Mouse (Mus musculus) olfactory bulb, adult 2 months (tissue): ENCODE data around the gene Nectin4. TPM values are rescaled to one million over a fixed set of nuclear protein-coding genes. Genes with fewer than 3 reads are reported as not detected.
"Not testable (repeated sequence)": the region's sequence is repeated elsewhere in the genome, so short reads cannot be mapped to it uniquely, and the experiment has no call there.

ENCODE experiments used
- H3K27ac ChIP-seq: fragments of 200-500 bp; 2 replicates; pipeline ENCODE4 v1.5.1; 2012; ENCODE audit warnings: low read depth, low read length; ENCODE audit not compliant: insufficient read depth
- H3K4me1 ChIP-seq: fragments of 200-500 bp; 2 replicates; pipeline ENCODE4 v1.6.1; 2012; ENCODE audit warnings: low read length; ENCODE audit not compliant: control insufficient read depth, insufficient read depth
- H3K4me3 ChIP-seq: fragments of 200-500 bp; 2 replicates; pipeline ENCODE4 v1.5.1; 2012; ENCODE audit warnings: mild to moderate bottlenecking, low read depth, low read length, moderate library complexity; ENCODE audit not compliant: insufficient read depth
- CTCF ChIP-seq: fragments of 200-500 bp; IDR thresholded peaks from 2 replicates; pipeline ENCODE4 v1.5.1; 2012; ENCODE audit warnings: low read depth, mild to moderate bottlenecking, low read length, moderate library complexity; ENCODE audit not compliant: insufficient read depth
- POLR2A ChIP-seq: fragments of 200-500 bp; IDR thresholded peaks from 2 replicates; pipeline ENCODE4 v1.6.1; 2012; ENCODE audit warnings: mild to moderate bottlenecking, low read depth, low read length, moderate library complexity; ENCODE audit not compliant: insufficient read depth
- WGBS: fragments of 180-500 bp; shearing (Covaris S2); methylation state at CpG from one replicate; pipeline ENCODE4 v1.1.7; 2018; 5-methylcytosine and 5-hydroxymethylcytosine counted together
- polyA plus RNA-seq: library from polyadenylated mRNA; stranded (reverse); fragments of >200 nt; gene quantifications from 2 replicates; pipeline ENCODE4 v1.2.4, GENCODE M21; 2012; ENCODE audit warnings: low replicate concordance; ENCODE audit not compliant: missing spikeins, insufficient read depth, insufficient read length

Nectin4 gene
- not detected in 2 replicates for polyA plus RNA-seq

DNA sequence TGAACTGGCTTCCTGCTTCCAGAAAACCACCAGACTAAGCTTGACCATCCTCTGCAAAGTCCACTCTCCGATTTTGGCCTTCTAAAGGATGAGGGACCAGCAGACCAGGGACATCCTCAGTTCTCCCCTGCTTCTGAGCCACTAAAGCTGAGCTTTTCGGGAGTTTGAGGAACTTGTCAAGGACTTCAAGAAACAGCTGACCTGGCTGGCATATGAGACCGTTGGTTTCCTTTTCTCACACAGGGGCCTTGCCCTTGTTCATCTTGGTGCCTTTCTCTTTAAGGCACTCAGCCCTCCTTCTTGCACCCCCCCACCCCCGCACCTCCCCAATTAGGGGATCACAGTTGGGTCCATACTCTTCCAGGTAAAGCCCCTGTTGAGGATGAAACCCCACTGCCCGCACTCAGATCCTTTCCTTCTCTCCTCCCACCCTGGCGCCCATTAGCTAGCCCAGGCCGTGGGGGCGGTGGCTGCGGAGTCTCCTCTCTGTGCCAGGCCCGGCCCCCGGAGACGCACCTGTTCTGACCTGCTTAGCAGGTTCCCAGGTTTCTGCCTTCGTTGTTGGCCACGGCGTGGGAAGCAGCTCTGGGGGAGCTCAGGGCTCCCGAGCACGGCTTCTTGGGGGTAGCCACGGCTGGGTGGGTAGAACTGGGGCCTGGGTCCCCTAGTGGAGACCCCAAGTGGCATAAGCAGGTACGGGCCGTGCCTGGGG lies at the start of gene Nectin4:
TSS of gene Nectin4 (plus strand) at position 255 of the 712 bp plus-strand sequence.
- Histone ChIP-seq H3K27ac (no peak within 1 kb of the TSS), H3K4me3 (no peak within 1 kb of the TSS), H3K4me1 (peaks cover 3% of the 10 kb centered on the region)
- WGBS, result 43% methylated on average over 20 of the region's 20 CpGs
- TF ChIP-seq CTCF (no peak), POLR2A (no peak)

DNA sequence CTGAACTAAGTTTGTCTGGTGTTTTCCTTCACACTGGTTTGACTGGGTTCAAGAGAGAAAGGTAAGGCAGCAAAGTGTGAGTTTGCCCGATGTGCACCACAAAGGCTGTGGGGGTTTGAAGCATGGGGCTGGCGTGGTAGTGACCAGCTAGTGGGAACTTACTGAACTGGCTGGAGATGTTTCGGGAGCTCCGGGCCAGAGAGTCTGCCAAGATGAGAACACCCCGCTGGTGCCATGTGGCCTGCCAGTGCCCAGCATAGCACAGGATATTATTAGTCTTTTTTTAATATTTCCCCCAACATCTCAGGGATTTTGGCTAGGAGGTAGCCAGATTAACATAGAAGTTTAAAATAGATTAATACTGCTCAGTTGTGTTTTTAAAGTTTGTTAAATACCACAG lies 49.7 kb upstream of the Nectin4 start:
- no peak for TF ChIP-seq CTCF
- no peak for TF ChIP-seq POLR2A
- Histone ChIP-seq H3K4me3 (no peak overlapping the region), H3K4me1 (no peaks in the 10 kb centered on the region), H3K27ac (no peak overlapping the region)
- 21% methylated on average over 5 of the region's 5 CpGs for WGBS

DNA sequence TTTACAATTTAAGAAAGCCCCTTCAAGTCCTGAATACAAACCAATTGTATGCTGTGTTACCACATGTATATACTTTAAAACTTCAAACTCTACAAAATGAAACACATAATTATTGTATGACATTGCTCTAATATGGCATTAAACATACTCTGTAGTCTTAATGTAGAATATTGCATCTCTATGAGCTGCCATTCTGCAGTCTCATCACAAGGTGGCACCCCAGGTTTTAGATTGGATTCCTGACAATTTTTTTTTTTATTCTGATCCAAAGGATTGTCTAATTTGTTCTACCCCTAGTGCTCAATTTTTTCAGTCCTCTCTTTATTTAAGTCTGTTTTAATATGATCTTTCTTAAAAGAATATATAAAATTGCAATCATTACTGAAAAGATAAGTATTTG lies 48.5 kb upstream of the Nectin4 start:
- Histone ChIP-seq H3K4me1 (no peaks in the 10 kb centered on the region), H3K4me3 (no peak overlapping the region), H3K27ac (no peak overlapping the region)
- no peak for TF ChIP-seq POLR2A

DNA sequence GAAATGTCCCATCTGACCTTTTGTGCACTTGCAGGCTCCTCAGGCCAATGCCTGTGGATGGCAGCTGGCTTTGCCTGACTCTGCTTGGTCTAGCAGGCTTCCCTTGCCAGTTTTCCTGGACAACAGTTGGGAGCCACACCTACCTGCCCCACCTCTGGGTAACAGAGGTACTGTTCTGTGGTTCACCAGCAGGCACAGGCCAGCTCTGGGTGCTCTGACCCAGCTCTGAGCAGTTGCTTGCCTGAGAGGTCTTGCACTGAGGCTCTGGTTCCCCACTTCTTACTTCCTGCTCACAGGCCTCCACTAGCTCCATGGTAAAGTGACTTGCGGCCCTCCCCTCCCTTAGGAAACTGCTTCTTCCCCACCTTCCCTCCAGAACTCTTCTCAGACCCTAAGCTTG lies 47.9 kb upstream of the Nectin4 start:
- Histone ChIP-seq H3K4me1 (0 out of 2 replicates have a peak, but pooled peaks cover 3% of the 10 kb centered on the region), H3K4me3 (no peak overlapping the region), H3K27ac (no peak overlapping the region)
- WGBS, result 84% methylated on average over 1 of the region's 1 CpGs
- TF ChIP-seq POLR2A, result no peak
- no peak for TF ChIP-seq CTCF

DNA sequence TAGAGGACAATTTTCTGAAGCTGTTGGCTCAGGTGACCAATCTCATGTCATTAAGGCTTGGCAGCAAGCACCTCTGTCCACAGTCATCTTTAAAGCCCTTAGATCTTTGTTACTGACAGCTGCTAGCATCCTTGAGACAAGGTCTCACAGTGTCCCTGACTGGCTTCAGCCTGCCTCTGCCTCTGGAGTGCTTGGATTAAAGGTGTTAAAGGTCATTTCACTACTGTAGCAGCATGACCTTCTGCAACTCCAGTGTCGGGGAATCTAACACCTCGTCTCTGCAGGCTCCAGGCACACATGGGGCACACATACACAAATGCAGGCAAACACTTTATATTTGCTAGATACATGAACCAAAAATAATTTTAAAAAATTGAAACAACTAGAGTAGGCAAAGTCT lies 44.3 kb upstream of the Nectin4 start:
- Histone ChIP-seq H3K4me1 (0 out of 2 replicates have a peak, but pooled peaks cover 3% of the 10 kb centered on the region), H3K27ac (no peak overlapping the region), H3K4me3 (no peak overlapping the region)
- WGBS, result 92% methylated on average over 2 of the region's 2 CpGs
- no peak for TF ChIP-seq POLR2A
- no peak for TF ChIP-seq CTCF

DNA sequence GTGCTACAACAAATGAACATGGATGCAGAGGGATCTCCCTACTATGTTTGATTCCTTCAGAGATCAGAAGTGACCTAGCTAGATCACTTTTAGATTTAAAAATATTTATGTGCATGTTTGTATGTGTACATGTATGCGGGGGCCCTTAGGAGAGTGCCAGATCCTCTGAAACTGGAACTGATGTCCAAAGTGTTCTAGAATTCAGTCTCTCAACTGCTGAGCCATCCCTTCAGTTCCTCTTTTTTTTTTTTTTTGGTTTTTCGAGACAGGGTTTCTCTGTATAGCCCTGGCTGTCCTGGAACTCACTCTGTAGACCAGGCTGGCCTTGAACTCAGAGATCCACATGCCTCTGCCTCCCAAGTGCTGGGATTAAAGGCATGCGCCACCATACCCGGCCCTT lies 43.3 kb upstream of the Nectin4 start:
- H3K4me1 ChIP-seq, H3K4me3 ChIP-seq, H3K27ac ChIP-seq: not testable (repeated sequence)
- 78% methylated on average over 4 of the region's 4 CpGs for WGBS

DNA sequence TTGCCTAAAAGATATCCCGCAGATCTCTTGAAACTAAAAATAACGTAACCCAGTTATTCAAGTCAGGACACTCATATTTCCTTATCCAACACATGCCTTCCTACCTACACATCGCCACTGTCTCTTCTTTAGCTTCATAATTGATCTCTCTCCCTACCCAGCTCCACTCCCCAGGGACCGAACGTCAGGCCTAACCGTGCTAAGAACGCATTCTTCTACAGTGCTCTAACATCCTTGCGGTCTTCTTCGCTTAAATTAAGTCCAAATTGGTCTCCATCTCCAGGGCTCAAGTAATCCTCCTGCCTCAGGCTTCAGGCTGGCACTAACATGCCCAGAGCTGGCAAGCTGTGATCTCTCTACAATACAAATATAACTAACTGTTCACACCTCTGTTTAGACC lies 41.7 kb upstream of the Nectin4 start:
- Histone ChIP-seq H3K4me3 (peak overlapping the region; percentile 61), H3K4me1 (0 out of 2 replicates have a peak, but pooled peaks cover 3% of the 10 kb centered on the region), H3K27ac (peak overlapping the region; percentile 89)
- 17% methylated on average over 9 of the region's 9 CpGs for WGBS
- TF ChIP-seq CTCF (no peak), POLR2A (no peak)

DNA sequence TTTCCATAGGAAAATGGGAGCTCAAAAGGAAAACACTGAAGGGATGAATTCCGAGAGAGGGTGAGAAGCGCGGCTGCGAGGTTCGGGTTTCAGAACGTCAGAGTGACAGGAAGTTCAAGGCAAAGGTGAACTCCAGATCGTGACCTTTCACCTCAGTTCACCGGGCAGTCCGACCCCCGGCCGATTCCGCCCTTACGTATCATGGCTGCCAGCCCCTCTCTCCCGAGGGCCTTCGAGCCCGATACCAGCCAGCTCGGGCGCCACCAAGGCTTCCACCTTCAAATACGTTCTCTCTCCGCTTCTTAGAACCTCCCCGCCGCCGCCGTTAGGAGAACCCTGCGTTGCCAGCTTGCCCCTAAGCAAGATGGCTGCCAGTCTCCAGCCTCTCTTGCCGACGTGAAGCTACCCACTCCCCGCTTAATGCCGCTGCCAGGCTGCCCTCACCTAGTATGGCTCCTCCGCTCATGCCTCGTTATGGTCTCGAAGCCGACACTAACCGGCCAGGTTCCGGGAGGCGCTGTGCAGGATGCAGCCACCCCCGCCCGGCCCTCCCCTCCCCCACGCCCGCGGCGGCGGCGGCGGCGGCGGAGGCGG lies 41.0 kb upstream of the Nectin4 start, which contains the start of gene Dedd:
TSS of gene Dedd (plus strand) at position 307 of the 594 bp plus-strand sequence.
- TF ChIP-seq CTCF, result no peak
- TF ChIP-seq POLR2A, result 0 out of 2 replicates have a peak, but pooled peaks have one; percentile 16
- Histone ChIP-seq H3K4me3 (peak within 1 kb of the TSS; percentile 61), H3K4me1 (peaks cover 4% of the 10 kb centered on the region; the same call in 1 of the 2 replicates), H3K27ac (peak within 1 kb of the TSS; percentile 89)
- under 1% methylated on average over 48 of the region's 48 CpGs for WGBS

DNA sequence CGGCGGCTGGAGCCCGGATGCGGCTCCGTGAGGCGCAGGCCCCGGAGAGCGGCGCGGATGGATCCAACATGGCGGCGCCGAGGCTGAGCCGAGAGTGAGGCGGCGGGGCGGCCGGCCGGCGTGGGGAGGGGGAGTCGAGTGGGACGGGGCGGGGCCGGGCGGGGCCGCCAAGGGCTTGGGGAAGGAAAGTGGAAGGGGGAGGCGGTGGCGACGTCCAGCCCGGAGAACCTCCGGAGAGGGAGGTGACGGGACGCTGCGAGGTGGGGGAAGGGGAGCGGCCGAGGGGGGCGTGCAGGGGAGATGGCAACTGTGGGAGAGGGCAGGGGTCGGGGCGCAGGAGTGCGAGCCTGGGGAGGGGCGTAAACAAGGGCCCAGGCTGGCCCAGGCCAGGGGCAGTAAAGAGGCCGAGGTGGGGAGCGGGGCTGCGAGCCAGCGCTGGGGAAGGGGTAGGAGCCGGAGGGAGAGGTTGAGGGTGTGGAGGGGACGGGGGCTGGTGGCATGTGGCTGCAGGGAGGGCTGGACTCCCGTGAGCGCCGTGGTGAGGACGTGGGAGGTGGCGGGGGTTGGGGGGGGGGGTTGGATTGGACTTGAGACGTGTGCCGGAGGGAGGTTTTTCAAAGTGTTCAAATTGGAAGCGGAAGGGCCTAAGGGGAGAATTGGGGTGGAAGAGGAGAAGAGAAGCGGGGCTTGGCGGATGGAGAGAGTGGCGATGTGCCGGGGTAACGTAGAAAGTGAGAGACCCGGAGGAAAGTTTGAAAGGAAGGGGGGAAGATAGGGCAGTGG lies 40.3 kb upstream of the Nectin4 start:
- H3K4me1 ChIP-seq, result peaks cover 5% of the 10 kb centered on the region; the same call in 1 of the 2 replicates
- WGBS, result under 1% methylated on average over 59 of the region's 61 CpGs
- peak overlapping the region; percentile 45; the same call in 1 of the 2 replicates for H3K27ac ChIP-seq
- TF ChIP-seq CTCF, result no peak
- 0 out of 2 replicates have a peak, but pooled peaks have one; percentile 4 for TF ChIP-seq POLR2A
- peak overlapping the region; percentile 61 for H3K4me3 ChIP-seq
